In the genomic region with DNA sequence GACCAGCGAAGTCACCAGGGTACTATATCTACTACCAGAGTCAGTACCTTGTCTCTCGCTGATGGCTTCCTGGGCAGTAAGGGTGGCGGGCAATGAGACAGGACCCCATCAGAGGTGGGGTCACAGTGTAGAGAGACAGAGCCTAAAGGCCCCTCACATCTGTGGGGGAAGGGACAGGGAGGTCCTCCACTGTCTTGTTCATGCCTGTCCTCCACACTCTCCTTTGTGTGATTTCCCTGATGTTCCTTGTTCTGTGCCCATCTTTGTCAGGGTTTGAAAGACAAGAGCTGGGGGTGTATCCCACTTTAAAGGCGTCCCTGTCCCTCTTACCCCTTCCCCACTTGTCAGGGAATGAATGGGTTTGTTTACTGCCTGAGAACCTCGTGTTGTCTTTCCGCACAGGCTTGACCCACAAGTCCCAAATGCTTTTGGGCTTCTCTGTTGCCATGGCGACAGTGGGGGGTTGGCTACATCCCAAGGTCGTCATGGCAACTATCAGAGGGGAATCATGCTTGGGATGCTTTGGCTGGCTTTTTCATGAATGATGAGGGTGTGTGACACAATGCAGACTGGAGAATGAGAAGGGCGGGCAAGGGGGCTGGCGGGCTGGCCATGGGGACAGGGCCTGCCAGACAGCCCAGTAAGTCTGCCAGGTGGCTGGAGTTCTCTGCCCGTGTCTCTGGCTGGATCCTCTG, we compare ENCODE assay signal across 7 mouse cellular contexts. TPM values are rescaled to one million over a fixed set of nuclear protein-coding genes. Genes with fewer than 3 reads are reported as not detected.
DNase-seq lines count a peak whose midpoint lies in the region; ATAC-seq lines count a peak whose summit lies in the region.

No protein-coding gene starts in this region.

- H3K27me3 ChIP-seq in embryonic facial prominence, embryonic 15.5 days: no peaks in the 10 kb centered on the region
- no peaks in the 10 kb centered on the region for H3K27me3 ChIP-seq in heart, embryonic 10.5 days (ENCODE audit: insufficient read depth, poor library complexity, severe bottlenecking)
- H3K27me3 ChIP-seq in kidney, embryonic 15.5 days: no peaks in the 10 kb centered on the region
- peaks cover 1% of the 10 kb centered on the region; the same call in 1 of the 2 replicates for H3K27me3 ChIP-seq in limb, embryonic 13.5 days

- H3K4me2 ChIP-seq in embryonic facial prominence, embryonic 15.5 days (replicated peaks): peak overlapping the region; percentile 41
- H3K4me2 ChIP-seq in kidney, embryonic 15.5 days: peak overlapping the region; percentile 50
- H3K4me2 ChIP-seq in limb, embryonic 13.5 days (replicated peaks): peak overlapping the region; percentile 48

- WGBS in embryonic facial prominence, embryonic 15.5 days: 43% methylated on average over 11 of the region's 11 CpGs
- WGBS in heart, embryonic 10.5 days: 23% methylated on average over 11 of the region's 11 CpGs
- 41% methylated on average over 11 of the region's 11 CpGs for WGBS in kidney, embryonic 15.5 days
- WGBS in limb, embryonic 13.5 days: 40% methylated on average over 11 of the region's 11 CpGs

- no peak overlapping the region for H3K4me3 ChIP-seq in embryonic facial prominence, embryonic 15.5 days (replicated peaks)
- peak overlapping the region; percentile 48 for H3K4me3 ChIP-seq in heart, embryonic 10.5 days
- H3K4me3 ChIP-seq in kidney, embryonic 15.5 days (replicated peaks): no peak overlapping the region
- no peak overlapping the region; the same call in 1 of the 2 replicates for H3K4me3 ChIP-seq in limb, embryonic 13.5 days

- H3K27ac ChIP-seq in embryonic facial prominence, embryonic 15.5 days (replicated peaks): peak overlapping the region; percentile 48
- H3K27ac ChIP-seq in heart, embryonic 10.5 days: peak overlapping the region; percentile 93
- peak overlapping the region; percentile 83 for H3K27ac ChIP-seq in kidney, embryonic 15.5 days
- peak overlapping the region; percentile 39; the same call in 1 of the 2 replicates for H3K27ac ChIP-seq in limb, embryonic 13.5 days

- H3K4me1 ChIP-seq in embryonic facial prominence, embryonic 15.5 days: peaks cover 53% of the 10 kb centered on the region
- peaks cover 92% of the 10 kb centered on the region for H3K4me1 ChIP-seq in heart, embryonic 10.5 days
- H3K4me1 ChIP-seq in kidney, embryonic 15.5 days: peaks cover 55% of the 10 kb centered on the region
- peaks cover 49% of the 10 kb centered on the region for H3K4me1 ChIP-seq in limb, embryonic 13.5 days

- DNase-seq in brain, adult 2 months (ENCODE audit: low read depth, low spot score): peak; percentile 84
- DNase-seq in heart, embryonic 10.5 days (ENCODE audit: low spot score): peak; percentile 91
- DNase-seq in naive thymus-derived CD4-positive, alpha-beta T cell, adult 2 months (ENCODE audit: low read depth): peak; percentile 21
- peak; percentile 94 for DNase-seq in testis, postnatal 10 days (ENCODE audit: low spot score)

- no peaks in the 10 kb centered on the region for H3K9me3 ChIP-seq in embryonic facial prominence, embryonic 15.5 days (replicated peaks)
- H3K9me3 ChIP-seq in heart, embryonic 10.5 days: no peaks in the 10 kb centered on the region
- H3K9me3 ChIP-seq in kidney, embryonic 15.5 days (replicated peaks): no peaks in the 10 kb centered on the region
- no peaks in the 10 kb centered on the region for H3K9me3 ChIP-seq in limb, embryonic 13.5 days

- H3K36me3 ChIP-seq in embryonic facial prominence, embryonic 15.5 days: peaks cover 15% of the 10 kb centered on the region
- H3K36me3 ChIP-seq in heart, embryonic 10.5 days: peaks cover 35% of the 10 kb centered on the region
- H3K36me3 ChIP-seq in kidney, embryonic 15.5 days: peaks cover 22% of the 10 kb centered on the region
- peaks cover 13% of the 10 kb centered on the region for H3K36me3 ChIP-seq in limb, embryonic 13.5 days

- no peak overlapping the region for H3K9ac ChIP-seq in embryonic facial prominence, embryonic 15.5 days
- H3K9ac ChIP-seq in kidney, embryonic 15.5 days: no peak overlapping the region
- 0 out of 2 replicates have a peak overlapping the region, but pooled peaks have one; percentile 48 for H3K9ac ChIP-seq in limb, embryonic 13.5 days

- 0 out of 2 replicates have a peak, but pooled peaks have one; percentile 2 for ATAC-seq in embryonic facial prominence, embryonic 15.5 days (ENCODE audit: insufficient number of reproducible peaks, low FRiP score, low TSS enrichment, low read depth)
- peak; percentile 35; the same call in 1 of the 2 replicates for ATAC-seq in kidney, embryonic 15.5 days (replicated peaks; ENCODE audit: low FRiP score)
- no peak; the same call in 1 of the 2 replicates for ATAC-seq in limb, embryonic 13.5 days (ENCODE audit: low FRiP score, low read depth)

RNA-seq across cellular contexts. Expression of gene Mafk, which starts 6.3 kb away (rescaled TPM):
- polyA plus RNA-seq in embryonic facial prominence, embryonic 15.5 days (2015; fragmentation: Nextera tagmentation; extraction: Ambion mirVana): 11.6 and 11.7 TPM in 2 replicates
- polyA plus RNA-seq in heart, embryonic 10.5 days (2016; fragmentation: Nextera tagmentation; extraction: Ambion mirVana): 20.7 and 25.1 TPM in 2 replicates
- polyA plus RNA-seq in kidney, embryonic 15.5 days (2015; fragmentation: Nextera tagmentation; extraction: Ambion mirVana): 10.6 and 11.1 TPM in 2 replicates
- polyA plus RNA-seq in limb, embryonic 13.5 days (2015; fragmentation: Nextera tagmentation; extraction: Ambion mirVana): 7.3 and 8.6 TPM in 2 replicates

RNA-seq across cellular contexts. Expression of gene Tmem184a, which starts 22.1 kb away (rescaled TPM):
- polyA plus RNA-seq in embryonic facial prominence, embryonic 15.5 days (2015; fragmentation: Nextera tagmentation; extraction: Ambion mirVana): 10.7 and 12.2 TPM in 2 replicates
- polyA plus RNA-seq in heart, embryonic 10.5 days (2016; fragmentation: Nextera tagmentation; extraction: Ambion mirVana): 2.8 and 3.6 TPM in 2 replicates
- polyA plus RNA-seq in kidney, embryonic 15.5 days (2015; fragmentation: Nextera tagmentation; extraction: Ambion mirVana): 5.8 and 7.2 TPM in 2 replicates
- 1.8 and 2.0 TPM in 2 replicates for polyA plus RNA-seq in limb, embryonic 13.5 days (2015; fragmentation: Nextera tagmentation; extraction: Ambion mirVana)

RNA-seq across cellular contexts. Expression of gene Ints1, which starts 22.1 kb away (rescaled TPM):
- 23.0 and 23.7 TPM in 2 replicates for polyA plus RNA-seq in embryonic facial prominence, embryonic 15.5 days (2015; fragmentation: Nextera tagmentation; extraction: Ambion mirVana)
- 30.3 and 31.3 TPM in 2 replicates for polyA plus RNA-seq in heart, embryonic 10.5 days (2016; fragmentation: Nextera tagmentation; extraction: Ambion mirVana)
- 26.1 and 27.7 TPM in 2 replicates for polyA plus RNA-seq in kidney, embryonic 15.5 days (2015; fragmentation: Nextera tagmentation; extraction: Ambion mirVana)
- polyA plus RNA-seq in limb, embryonic 13.5 days (2015; fragmentation: Nextera tagmentation; extraction: Ambion mirVana): 25.2 and 29.2 TPM in 2 replicates

RNA-seq across cellular contexts. Expression of gene Gm26938, which starts 28.6 kb away (rescaled TPM):
- not detected in 2 replicates for polyA plus RNA-seq in embryonic facial prominence, embryonic 15.5 days (2015; fragmentation: Nextera tagmentation; extraction: Ambion mirVana)
- not detected in 2 replicates for polyA plus RNA-seq in heart, embryonic 10.5 days (2016; fragmentation: Nextera tagmentation; extraction: Ambion mirVana)
- not detected in 2 replicates for polyA plus RNA-seq in kidney, embryonic 15.5 days (2015; fragmentation: Nextera tagmentation; extraction: Ambion mirVana)
- polyA plus RNA-seq in limb, embryonic 13.5 days (2015; fragmentation: Nextera tagmentation; extraction: Ambion mirVana): not detected in 2 replicates

RNA-seq across cellular contexts. Expression of gene Psmg3, which starts 29.1 kb away (rescaled TPM):
- 61.0 and 63.2 TPM in 2 replicates for polyA plus RNA-seq in embryonic facial prominence, embryonic 15.5 days (2015; fragmentation: Nextera tagmentation; extraction: Ambion mirVana)
- polyA plus RNA-seq in heart, embryonic 10.5 days (2016; fragmentation: Nextera tagmentation; extraction: Ambion mirVana): 57.0 and 76.5 TPM in 2 replicates
- 74.0 and 77.8 TPM in 2 replicates for polyA plus RNA-seq in kidney, embryonic 15.5 days (2015; fragmentation: Nextera tagmentation; extraction: Ambion mirVana)
- polyA plus RNA-seq in limb, embryonic 13.5 days (2015; fragmentation: Nextera tagmentation; extraction: Ambion mirVana): 68.3 and 80.7 TPM in 2 replicates

Comparison
In these comparisons a context has a peak if more than half of its experiments do, and no peak if none do; other contexts are left out.
1. DNase-seq: peak in every context shown above with its lines; median percentile 94 in testis, postnatal 10 days; 91 in heart, embryonic 10.5 days; 84 in brain, adult 2 months; 21 in naive thymus-derived CD4-positive, alpha-beta T cell, adult 2 months.
2. H3K27ac ChIP-seq: peak in every context shown above with its lines; median percentile 93 in heart, embryonic 10.5 days; 83 in kidney, embryonic 15.5 days; 48 in embryonic facial prominence, embryonic 15.5 days; 39 in limb, embryonic 13.5 days.